Mouse (Mus musculus) brain, embryonic 14.5 days (tissue): Measurements from ENCODE around the gene Mapk1ip1l.
"Not testable (repeated sequence)": the region's sequence is repeated elsewhere in the genome, so short reads cannot be mapped to it uniquely, and the experiment has no call there.

Experiments used
- CTCF ChIP-seq: fragments of 200-500 bp; IDR thresholded peaks from 2 replicates; pipeline ENCODE4 v1.5.1; 2012; ENCODE audit warnings: inconsistent platforms, mild to moderate bottlenecking, moderate library complexity, borderline replicate concordance; ENCODE audit not compliant: insufficient read depth, insufficient read length; ENCODE audit errors: extremely low read depth
- POLR2A ChIP-seq: fragments of 200-500 bp; IDR thresholded peaks from 2 replicates; pipeline ENCODE4 v1.6.1; 2012; ENCODE audit warnings: mild to moderate bottlenecking, inconsistent platforms, borderline replicate concordance; ENCODE audit not compliant: poor library complexity, insufficient read depth, insufficient read length, severe bottlenecking; ENCODE audit errors: extremely low read depth

DNA sequence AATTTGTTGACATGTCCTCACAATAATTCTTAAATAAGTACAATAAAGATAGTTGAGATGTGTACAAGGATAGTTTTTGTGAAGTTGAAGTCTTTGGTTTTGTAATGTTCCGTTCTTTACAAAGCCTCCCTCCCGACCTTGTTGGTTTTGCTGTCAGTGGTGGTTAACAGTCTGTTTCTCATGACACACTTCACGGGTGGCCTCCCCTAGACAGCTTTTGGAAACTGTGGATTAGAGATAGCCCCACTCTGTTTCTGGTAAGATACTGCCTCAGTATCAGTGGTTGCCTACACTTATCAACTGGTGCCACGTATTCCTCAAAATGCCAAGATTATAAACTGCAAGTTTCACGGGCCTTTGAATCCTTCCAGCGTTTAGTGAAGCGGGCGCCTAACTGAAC is 23.5 kb downstream of the Mapk1ip1l start:
- not testable (repeated sequence) for TF ChIP-seq POLR2A, CTCF
